Mouse (Mus musculus) granulocyte monocyte progenitor cell, adult 5-6 weeks (primary cell): ENCODE results near the gene Tk1. TPM values are rescaled to one million over a fixed set of nuclear protein-coding genes. Genes with fewer than 3 reads are reported as not detected.
"Not testable (repeated sequence)": the region's sequence is repeated elsewhere in the genome, so short reads cannot be mapped to it uniquely, and the experiment has no call there.

Source experiments
- ATAC-seq: replicated peaks from 2 replicates; pipeline ENCODE4 v1.8.0; 2016; ENCODE audit warnings: mild to moderate bottlenecking, moderate TSS enrichment, inconsistent platforms; ENCODE audit not compliant: poor library complexity, severe bottlenecking
- total RNA-seq, 2 experiments: library from RNA; stranded (forward) in 1 of 2; stranded (reverse) in 1 of 2; fragments of 200-712, 200-1000 nt in 1 of 2; fragments of >200 nt in 1 of 2; fragmentation: Nextera tagmentation in 1 of 2; gene quantifications; 2 replicates each; pipeline ENCODE4 v1.2.3; 2014 to 2017

Gene Tk1
- total RNA-seq, 2 experiments from 2014 or later = 105 to 198 TPM

DNA sequence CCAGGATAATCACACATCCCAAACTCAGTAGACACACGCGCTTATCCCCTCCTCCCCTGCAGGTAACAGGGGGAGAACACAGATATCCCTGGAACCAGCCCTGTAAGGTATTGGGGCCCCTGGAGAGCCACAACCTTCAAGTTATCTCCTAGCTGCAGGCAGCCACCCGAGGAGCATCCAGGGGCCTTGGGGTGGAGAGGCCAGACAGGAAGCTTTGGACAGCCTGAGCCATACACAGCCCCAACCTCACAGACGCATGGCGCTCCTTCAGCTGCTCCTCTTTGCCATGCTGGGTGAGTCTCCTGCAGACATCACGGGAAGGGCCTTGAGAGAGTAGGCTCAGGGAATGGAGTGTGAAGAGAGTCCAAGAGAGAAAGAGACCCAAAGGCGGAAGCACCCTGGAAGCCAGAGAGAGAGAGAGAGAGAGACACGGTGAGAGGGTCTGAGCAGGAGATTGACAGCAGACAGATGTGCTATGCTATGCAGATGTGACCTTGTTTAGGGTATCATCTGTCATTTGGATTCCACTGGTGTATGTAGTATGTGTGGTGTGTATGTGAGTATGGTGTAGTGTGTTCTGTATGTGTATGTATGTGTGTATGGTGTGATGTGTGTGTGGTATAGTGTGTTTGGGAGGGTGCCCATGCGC is 28.3 kb downstream of the Tk1 start, which contains the start of gene 6030468B19Rik:
TSS of gene 6030468B19Rik (plus strand) at position 150 of the 649 bp plus-strand sequence.
- no peak for ATAC-seq

DNA sequence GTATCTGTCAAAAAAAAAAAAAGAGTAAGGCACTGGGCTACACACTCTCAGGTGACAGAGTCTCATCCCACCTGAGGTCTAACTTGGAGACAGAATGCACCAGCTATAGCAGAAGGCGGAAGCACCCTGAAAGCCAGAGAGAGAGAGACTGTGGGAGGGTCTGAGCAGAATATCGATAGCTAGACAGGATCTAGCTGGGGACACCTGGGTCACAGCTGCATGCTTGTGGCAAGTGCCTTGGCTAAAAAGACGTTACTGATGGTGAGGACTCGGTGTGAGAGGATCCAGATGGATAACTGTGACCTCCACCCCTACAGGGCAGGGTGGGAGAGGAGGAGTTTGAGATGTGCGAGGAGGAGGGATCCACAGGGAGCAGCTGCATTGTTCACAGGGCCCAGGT is 28.9 kb downstream of the Tk1 start:
- no peak for ATAC-seq

DNA sequence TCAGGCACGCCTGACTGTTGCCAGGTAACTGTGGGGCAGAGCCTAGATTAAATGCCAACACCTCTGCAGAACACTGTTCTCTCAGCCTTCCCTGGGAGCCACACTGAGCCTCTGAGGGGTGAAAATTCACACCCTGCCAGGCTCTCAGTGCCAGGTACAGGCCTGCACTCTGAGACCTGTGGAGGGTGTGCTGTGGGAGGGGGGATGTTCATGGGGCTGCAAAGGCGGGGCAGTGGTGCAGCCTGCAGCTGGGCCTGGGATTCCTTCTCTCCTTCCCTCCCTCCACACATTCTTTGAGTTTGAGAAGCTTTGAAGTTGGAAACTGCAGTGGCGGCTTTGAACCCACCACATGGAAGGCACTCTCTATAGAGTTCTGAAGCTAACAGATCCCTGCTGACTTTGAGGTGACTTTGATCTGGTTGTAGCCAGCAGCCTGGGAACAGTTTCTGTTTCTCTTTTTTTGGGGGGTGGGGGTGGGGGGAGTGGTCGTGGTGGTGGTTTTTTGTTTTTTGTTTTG is 31.8 kb downstream of the Tk1 start:
- ATAC-seq = no peak

DNA sequence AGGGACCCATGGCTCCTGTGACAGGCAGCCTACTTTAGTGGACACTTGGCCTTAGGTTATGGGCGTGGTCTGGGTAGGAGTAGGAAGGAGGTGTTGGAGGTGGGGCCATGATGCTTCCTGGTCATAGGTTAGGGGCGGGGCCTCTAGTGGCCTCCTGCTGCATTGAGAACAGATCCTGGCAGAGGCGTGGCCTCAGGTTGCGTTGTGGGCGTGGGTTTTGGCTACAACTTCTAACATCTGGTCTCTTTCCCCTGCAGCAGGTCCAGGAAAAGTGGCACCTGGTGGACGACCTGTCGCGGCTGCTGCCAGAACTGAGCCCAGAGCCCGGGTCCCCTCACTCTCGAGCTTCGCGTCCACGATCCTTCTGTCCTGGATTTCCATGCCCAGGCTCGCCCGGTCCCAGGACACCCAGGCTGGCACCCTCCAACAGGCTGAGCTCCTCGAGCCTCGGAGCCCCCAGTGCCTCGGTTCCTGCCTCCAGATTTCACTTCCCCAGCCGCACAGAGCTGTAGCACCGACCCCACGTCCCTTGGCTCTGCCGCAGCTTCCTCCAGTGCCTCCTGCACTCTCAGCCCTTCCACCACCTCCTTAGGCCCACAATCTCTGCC is 33.5 kb downstream of the Tk1 start:
- ATAC-seq = peak; percentile 92

DNA sequence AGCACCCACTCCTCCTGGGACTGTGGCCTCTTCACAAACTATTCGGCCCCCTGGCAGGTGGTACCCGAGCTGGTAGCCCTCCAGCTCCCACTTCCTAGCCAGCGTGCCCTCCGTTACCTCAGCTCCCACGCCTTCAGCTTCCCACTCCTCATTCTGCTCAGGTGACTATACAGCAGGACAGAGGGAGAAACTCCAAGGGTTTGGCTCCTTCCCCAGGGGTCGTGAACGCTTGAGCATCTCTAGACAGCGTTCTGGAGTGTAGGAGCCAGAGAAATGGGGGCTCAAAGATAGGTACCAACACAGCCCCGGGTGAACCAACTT is 34.5 kb downstream of the Tk1 start:
- ATAC-seq = no peak

DNA sequence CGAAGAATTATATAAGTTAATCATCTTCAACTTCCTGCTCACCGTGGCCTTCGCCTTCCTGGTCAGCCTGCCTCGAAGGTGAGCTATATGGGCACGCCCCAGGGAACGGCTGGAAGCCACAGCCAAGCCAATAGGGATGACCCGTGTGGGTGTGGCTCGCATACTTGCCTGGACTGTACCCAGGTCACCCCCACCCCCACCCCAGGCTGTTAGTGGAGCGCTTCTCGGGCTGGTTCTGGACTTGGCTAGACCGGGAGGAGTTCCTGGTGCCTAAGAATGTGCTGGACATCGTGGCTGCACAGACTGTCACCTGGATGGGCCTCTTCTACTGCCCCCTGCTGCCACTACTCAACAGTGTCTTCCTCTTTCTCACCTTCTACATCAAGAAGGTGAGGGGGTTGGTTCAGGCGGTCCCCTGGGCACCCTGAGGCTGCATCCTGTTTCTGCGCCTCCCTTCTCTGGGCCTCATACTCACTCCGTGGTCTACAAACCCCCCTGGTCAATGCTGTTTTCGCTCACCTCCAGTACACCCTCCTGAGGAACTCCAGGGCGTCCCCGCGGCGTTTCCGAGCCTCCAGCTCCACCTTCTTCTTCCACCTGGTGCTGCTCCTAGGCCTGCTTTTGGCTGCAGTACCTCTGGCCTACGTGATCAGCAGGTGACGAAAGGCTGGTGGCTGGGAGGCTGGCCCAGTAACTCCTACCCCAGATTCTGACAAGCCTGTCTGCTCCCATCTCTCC is 35.0 kb downstream of the Tk1 start:
- ATAC-seq = no peak

DNA sequence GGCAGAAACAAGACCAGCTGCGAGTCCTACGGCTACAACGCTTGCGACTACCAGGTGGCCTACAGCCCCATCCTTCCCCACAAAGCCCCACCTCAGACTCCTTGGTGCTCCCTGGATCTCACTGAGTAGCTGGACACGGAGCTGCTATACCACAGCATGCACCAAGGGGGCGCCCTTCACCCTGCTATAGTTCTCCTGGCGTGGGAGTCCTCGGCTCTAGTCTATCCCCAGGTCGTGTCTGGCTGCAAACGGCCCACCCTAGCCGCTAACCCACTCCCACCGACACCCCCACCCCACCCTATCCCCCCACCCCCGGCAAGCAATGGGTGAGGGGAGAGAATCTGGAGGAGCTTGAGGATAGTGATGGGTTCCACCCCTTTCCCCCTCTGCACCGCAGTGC is 35.6 kb downstream of the Tk1 start:
- peak; percentile 38 for ATAC-seq

DNA sequence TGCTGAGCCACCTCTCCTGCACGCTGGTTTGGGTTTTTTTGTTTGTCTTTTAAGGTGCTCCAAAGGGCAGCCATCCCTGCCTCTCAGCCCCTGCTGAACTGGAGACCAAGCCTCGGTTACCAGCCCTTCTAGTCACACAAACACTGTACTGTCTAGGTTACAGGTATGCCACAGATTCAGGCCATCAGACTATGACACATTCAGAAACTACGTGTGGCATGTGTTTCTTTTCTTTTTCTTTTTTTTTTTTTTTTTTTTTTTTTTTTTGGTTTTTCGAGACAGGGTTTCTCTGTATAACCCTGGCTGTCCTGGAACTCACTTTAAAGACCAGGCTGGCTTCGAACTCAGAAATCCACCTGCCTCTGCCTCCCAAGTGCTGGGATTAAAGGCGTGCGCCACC is 37.4 kb downstream of the Tk1 start:
- not testable (repeated sequence) for ATAC-seq

DNA sequence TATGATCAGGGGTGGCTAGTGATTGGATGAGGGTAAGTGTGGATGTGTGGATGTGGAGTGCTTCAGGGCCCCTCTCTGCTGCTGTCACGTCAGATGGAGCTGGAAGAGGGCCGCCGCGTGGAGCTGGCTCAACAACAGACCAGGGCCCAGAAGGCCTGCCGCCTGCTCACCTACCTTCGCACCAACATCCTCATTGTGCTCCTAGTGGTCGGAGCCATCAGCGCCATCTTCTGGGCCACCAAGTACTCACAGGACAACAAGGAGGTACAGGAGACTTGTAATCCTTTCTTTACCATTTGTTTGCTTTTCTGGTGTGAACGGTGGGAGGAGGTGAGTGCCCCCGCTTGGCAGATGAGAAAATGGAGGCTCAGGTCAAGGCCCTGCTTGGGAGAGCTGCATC is 39.6 kb downstream of the Tk1 start:
- ATAC-seq = peak; percentile 45

DNA sequence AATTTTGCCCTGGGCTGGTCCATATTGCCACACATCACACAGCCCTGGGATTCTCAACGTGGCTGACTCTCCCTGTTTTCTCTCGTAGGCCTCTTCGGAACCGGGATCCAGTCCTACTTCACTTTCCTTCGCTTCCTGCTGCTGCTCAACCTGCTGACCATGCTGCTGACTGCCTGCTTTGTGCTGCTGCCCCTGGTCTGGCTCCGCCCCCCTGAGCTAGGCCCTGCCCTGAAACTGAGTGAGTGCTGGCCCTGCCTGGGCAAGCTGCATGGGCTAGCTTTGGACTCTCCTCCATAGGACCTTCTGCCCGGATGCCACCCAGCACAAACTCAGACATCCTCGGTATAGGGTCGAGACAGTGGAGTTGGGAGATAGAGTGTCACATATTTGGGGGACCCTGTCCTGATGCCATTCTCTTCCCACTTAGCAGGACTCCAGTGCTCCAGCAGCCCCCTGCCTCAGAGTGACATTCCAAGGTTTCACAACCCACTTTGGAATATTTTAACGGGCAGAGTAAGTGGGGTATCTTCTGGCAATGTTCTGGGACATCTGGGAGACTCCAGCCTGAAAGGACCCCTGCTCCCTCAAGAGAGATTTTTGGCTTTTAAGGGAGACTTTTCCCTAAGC is 42.1 kb downstream of the Tk1 start:
- ATAC-seq = no peak

DNA sequence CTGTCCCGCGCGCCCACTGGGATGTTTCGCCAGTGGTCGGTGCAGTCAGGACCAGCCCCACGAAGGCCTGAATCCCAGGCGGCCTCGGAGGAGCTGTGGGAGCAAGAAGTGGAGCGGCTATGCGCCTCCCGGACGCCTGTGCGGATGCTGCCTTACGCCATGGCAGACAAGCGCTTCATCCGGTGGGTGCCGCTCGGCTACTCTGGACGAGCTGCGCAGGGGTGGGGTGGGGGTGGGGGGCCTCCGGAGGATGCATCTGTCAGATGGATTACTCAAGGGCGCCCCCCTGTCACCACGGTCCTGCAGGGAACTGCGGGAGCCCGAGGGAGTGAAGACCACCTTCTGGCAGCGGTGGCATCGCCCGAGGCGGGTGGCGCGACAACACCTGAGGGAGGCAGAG is 42.8 kb downstream of the Tk1 start:
- ATAC-seq = peak; percentile 6; the same call in 1 of the 2 replicates

DNA sequence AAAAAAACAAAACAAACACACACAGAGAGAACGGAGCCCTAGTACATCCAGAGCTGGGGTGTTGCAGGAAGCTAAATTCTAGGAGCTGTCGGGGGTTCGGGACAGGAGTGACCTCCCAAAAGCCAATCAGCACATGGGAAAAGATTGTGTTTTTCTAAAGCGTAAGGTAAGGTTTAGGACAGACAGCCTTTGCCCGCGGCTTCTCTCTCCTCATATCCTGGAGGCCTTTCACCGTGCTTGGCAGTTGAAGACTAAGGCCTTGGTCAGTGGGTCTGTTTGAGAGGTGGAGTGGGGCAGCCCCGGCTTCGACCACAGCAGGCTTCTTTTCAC is 43.2 kb downstream of the Tk1 start:
- no peak for ATAC-seq

DNA sequence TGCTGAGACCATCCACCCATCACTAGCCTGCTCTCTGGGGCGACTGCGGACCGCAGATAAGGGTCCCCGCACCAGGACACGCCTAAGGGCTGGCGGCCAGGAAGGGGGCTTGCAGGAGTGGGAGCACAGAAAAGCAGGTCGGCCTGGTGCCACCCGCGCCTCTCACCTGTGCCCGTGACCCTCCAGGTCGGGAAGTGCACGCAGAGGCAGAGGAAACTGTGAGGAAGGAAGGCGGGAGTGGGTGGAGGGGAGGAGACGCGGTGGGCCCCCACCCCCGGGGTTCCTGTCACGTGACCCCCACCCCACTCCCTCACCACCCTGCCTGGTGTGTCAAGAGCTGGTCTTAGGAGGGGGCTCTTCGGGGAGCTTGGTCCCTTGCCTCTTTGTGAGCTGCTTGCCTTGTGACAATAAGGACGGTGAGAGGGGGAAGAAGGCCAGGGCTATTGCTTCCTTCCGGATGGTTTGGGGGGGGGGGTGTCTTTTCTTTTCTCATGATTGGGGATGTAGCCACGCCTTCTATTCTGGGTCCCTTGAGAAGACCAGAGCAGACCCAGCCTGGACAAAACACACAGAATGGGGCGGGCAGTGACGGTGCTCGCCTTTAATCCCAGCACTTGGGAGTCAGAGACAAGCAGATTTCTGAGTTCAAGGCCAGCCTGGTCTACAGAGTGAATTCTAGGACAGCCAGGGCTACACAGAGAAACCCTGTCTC is 43.7 kb downstream of the Tk1 start, which contains the start of the genes Tmc8 and Tmc6:
TSS of gene Tmc8 (plus strand) at position 84 of the 712 bp plus-strand sequence.
TSS of gene Tmc6 (minus strand) at position 206 of the 712 bp plus-strand sequence.
- 0 out of 2 replicates have a peak, but pooled peaks have one; percentile 2 for ATAC-seq

DNA sequence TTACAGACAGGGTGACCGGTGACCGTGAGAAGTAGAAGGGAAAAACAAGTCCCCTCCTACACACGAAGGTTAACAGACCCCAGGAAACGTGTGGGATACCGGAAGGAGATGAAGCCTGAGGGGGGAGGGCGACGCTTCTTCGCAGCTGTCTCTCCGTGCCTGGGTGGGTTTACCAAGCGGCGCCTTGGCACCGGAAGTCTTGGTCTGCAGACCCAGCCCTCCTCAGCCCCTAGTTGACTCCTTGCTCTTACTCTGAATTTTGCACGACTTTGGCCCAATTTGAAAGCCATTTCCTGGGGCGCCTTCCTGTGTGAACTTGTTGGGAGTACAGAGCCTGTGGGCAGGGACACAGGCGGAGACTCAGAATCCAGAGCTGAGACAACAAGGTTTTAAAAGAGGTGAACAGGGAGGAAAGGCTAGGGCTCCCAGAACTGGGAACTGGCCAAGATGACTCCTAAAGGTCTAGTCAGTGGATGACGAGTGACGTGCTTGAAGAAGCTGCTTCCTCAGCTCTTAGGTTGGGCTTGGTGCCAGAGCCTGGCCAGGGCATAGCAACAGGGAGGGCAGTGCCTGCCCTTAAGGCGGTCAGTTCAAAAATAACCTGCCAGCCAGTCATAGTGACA is 44.6 kb downstream of the Tk1 start:
- peak; percentile 2; the same call in 1 of the 2 replicates for ATAC-seq

DNA sequence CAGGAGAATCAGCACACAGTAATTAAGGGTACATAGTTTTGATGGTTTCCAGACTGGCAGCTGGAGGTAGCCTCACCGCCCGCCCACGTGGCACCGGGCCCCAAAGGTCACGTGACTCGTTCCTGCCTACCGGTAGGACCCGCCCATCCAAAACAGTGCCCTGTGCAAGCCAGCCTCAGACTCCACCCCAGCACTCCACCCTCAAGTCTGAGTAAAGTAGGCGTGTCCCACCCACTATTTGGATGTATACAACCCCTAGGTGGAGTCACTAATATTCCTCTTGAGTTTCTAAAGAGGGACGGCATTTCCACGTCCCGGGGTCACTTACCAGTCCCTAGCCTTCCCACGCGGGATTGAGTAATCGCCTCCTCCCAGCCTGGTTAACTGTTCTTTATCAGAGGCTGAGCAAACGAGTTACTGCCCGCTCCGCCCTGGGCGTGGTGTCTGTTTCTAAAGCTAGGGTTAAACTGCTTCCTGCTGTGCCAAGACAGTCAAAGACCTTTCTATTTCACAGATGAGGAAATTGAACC is 45.2 kb downstream of the Tk1 start:
- peak; percentile 54 for ATAC-seq

DNA sequence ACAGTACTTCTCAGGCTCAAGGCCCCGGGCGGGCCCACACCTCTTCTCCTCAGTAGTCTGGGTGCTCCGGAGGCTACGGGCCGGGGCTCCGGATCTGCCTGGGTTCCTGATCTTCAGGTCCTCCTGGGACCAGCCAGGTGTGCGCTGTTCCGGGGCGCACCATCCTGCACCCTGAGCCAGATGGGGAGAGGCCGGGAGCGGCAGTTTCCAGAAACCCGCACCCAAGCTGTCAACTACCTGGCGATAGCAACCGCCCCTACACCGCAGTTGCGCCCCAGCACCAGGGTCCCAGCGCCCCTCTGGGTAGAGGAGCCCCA is 45.7 kb downstream of the Tk1 start:
- ATAC-seq = no peak

DNA sequence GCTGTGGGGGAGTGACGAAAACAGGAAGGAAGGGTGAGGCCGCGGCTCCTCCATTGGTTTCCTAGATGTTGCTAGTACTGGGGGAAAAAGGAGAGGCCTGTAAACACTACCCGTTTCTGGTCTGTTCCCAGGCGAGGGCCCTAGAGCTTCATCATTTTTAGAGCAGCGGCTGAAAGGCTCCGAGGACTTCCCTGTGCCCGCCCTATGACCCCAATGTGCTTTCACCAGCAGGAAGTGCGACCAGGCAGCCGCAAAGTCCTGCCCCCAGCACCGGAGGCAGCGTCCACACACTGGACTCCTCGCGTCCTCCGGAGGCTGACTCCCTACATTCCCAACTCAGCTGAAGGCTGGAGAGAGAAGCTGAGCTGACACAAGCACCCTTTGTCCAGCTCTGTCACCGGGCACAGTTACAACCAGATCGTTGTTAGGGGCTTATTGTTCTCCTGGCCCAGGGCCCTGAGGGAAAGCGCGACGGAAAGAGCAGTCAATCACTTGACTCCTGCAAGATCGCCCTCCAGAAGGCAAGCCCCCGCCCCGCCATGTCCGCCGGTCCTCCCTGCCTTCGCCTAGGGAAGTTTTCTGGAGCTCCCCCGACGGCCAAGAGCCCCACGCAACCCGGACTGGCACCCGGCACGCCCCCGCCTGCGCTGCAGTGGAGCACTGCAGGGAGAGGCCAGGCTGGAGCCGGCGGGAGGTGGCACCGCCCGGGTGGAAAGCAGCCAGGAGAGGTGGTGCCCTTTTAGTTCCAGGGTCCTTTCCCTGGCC is 46.3 kb downstream of the Tk1 start:
- ATAC-seq = peak; percentile 28

DNA sequence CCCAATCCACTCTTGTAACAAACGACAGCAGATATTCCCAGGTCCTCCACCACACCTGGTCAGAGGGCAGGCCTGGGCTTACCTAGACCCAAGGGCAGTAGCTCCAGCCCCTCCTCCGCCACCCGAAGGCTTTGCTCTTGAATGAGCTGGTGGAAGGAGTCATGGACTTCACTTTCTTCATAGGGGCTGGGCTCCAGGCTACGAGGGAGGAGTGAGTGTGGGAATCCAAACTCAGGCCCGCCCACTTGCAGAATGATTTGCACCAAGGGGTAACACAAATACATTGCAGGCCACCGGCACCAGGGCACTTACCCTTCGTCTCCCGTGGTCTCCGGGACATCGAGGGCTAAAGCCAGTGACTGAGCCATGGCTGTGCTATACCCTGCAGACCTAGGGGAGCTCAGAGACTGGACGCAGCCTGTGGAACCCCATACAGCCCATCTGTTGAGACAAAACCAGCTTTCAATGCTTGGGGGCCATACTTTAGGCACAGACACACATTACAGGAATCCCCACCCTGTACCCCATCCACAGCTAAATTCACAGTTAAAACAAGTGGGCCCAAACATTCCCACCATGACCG is 47.0 kb downstream of the Tk1 start:
- no peak for ATAC-seq

DNA sequence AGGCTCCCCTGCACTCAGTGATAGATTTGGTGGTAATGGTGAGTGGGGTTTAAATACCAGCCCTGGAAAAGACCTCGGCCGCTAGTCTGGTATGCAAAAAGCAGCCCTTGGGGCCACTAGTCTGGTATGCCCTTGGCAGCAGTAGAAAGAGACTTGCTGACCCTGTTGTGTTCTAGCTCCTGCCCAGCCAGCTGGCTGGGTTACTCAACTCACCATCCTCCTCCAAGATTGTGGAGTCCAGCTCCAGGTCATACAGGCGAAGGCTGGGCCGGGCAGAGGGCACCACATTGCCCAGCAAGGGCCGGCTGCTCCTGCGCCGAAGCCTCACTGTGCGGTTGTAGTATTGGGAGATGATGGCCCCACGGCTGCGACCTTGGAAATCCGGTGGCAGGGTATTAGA is 47.9 kb downstream of the Tk1 start:
- ATAC-seq = no peak
